Comparison of ENCODE assay signal across 8 mouse cellular contexts in the genomic region with DNA sequence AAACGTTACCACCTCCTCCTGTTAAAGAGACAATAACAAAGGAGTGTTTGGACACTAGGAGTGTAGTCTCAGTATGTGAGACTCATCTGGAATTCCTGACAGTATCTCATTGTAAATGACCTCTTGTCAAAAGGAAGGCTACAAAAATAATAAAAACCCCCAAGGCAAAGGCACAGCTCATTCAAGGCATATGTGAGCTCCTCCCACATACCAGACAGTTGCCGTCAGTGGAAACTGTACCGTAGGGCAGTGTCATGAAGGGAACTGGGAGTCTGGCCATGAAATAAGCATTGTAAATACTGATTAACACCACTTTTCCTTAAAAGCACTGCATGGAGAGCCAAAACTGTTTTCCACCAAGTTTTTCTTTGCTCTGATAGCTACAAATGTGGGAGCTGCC. TPM values are rescaled to one million over a fixed set of nuclear protein-coding genes. Genes with fewer than 3 reads are reported as not detected.
DNase-seq lines count a peak whose midpoint lies in the region; ATAC-seq and TF ChIP-seq lines count a peak whose summit lies in the region.

No protein-coding gene starts in this region.

- peak overlapping the region; percentile 37 for H3K4me3 ChIP-seq in gastrocnemius, adult 2 months
- no peak overlapping the region for H3K4me3 ChIP-seq in brown adipose tissue, adult 24 weeks (ENCODE audit: insufficient read depth, low read depth, low read length)
- no peak overlapping the region for H3K4me3 ChIP-seq in limb, embryonic 14.5 days (replicated peaks; ENCODE audit: low read length)

- peak; percentile 87 for ATAC-seq in limb, embryonic 14.5 days (ENCODE audit: low FRiP score, low read depth)
- ATAC-seq in inflammation-experienced regulatory T-cells, adult 6 months, result no peak

- peak; percentile 49 for DNase-seq in gastrocnemius, adult 2 months
- DNase-seq in gastrocnemius, postnatal 36 days, result no peak
- DNase-seq in heart, postnatal 25 days (ENCODE audit: low spot score), result peak; percentile 60
- DNase-seq in limb, embryonic 14.5 days (ENCODE audit: low spot score), result peak; percentile 89
- no peak for DNase-seq in B cell, adult 2 months
- DNase-seq in frontal cortex, postnatal 36 days (ENCODE audit: low spot score in 2 of 2), result no peak

- peak overlapping the region; percentile 82 for H3K27ac ChIP-seq in gastrocnemius, adult 2 months
- peak overlapping the region; percentile 87 for H3K27ac ChIP-seq in brown adipose tissue, adult 24 weeks (replicated peaks; ENCODE audit: low read depth, low read length)
- peak overlapping the region; percentile 69 for H3K27ac ChIP-seq in limb, embryonic 14.5 days (replicated peaks; ENCODE audit: low read depth, low read length)

- no peak overlapping the region for H3K9ac ChIP-seq in limb, embryonic 14.5 days (ENCODE audit: low read depth, low read length, severe bottlenecking)

- H3K4me2 ChIP-seq in limb, embryonic 14.5 days (replicated peaks; ENCODE audit: low read depth, low read length, severe bottlenecking), result no peak overlapping the region

- no peaks in the 10 kb centered on the region for H3K36me3 ChIP-seq in limb, embryonic 14.5 days (ENCODE audit: control insufficient read depth, insufficient read depth, low read length)

- intact Hi-C loops in gastrocnemius, adult 2 months (cut with DNase I), result no loop called here
- intact Hi-C loops in gastrocnemius, postnatal 36 days (cut with DNase I), result no loop called here
- intact Hi-C loops in heart, postnatal 25 days (cut with DNase I), result loop anchor here (5.0 kb wide), 1 partner anchor 41 kb away; the partner anchor contains the start of gene Sgms1

- no peak for TF ChIP-seq POLR2A in limb, embryonic 14.5 days (IDR thresholded peaks at IDR 0.05; ENCODE audit: borderline replicate concordance, extremely low read depth, insufficient read depth, insufficient read length)

- 3% methylated on average over 3 of the region's 3 CpGs for WGBS in limb, embryonic 14.5 days

- peaks cover 23% of the 10 kb centered on the region for H3K4me1 ChIP-seq in brown adipose tissue, adult 24 weeks (ENCODE audit: control insufficient read depth, insufficient read depth, insufficient read length, low read length)
- peaks cover 57% of the 10 kb centered on the region for H3K4me1 ChIP-seq in limb, embryonic 14.5 days (ENCODE audit: control insufficient read depth, insufficient read depth, low read length)

- TF ChIP-seq CTCF in gastrocnemius, adult 2 months (IDR thresholded peaks at IDR 0.05), result no peak

- H3K9me3 ChIP-seq in limb, embryonic 14.5 days (ENCODE audit: control insufficient read depth, low read length), result no peaks in the 10 kb centered on the region

- H3K27me3 ChIP-seq in limb, embryonic 14.5 days (ENCODE audit: control insufficient read depth, insufficient read depth, low read length), result no peaks in the 10 kb centered on the region

RNA-seq across cellular contexts. Expression of gene Sgms1, which starts 43.3 kb away (rescaled TPM):
- total RNA-seq in gastrocnemius, adult 2 months (2021), result 10 to 100 TPM; 53.8 to 62.8 TPM
- 10 to 100 TPM; 46.3 to 50.1 TPM for total RNA-seq in gastrocnemius, postnatal 36 days (2021)
- 14.6 and 17.3 TPM in 2 replicates for polyA plus RNA-seq in brown adipose tissue, adult 24 weeks (2012; ENCODE audit: insufficient read depth, insufficient read length, missing spikeins)
- total RNA-seq in heart, postnatal 25 days (2021), result 10 to 100 TPM; 55.8 to 59.0 TPM
- 20.4 and 20.8 TPM in 2 replicates for polyA plus RNA-seq in limb, embryonic 14.5 days (2012; rRNA removed)
- polyA plus RNA-seq in limb, embryonic 14.5 days (2014; fragmentation: Nextera tagmentation; extraction: Ambion mirVana), result 33.9 and 36.8 TPM in 2 replicates
- polyA plus RNA-seq in inflammation-experienced regulatory T-cells, adult 6 months (2017; shearing (Covaris generic)), result 10 to 100 TPM; 47.8 to 56.5 (median 51.5) TPM

Comparison
In these comparisons a context has a peak if more than half of its experiments do, and no peak if none do; other contexts are left out.
1. DNase-seq: peak in gastrocnemius, adult 2 months (single experiment), heart, postnatal 25 days (single experiment) and limb, embryonic 14.5 days (single experiment); none in gastrocnemius, postnatal 36 days (0 of 2), B cell, adult 2 months (0 of 2) and frontal cortex, postnatal 36 days (0 of 2).
2. Peak in every context shown above with its lines, with median percentiles within 50 percentile points of each other: H3K27ac ChIP-seq.